22 mouse cellular contexts compared by ENCODE assay signal in genomic region chr5:34902371-34902770, GRCm38 (mm10). TPM values are rescaled to one million over a fixed set of nuclear protein-coding genes. Genes with fewer than 3 reads are reported as not detected.
DNase-seq lines count a peak whose midpoint lies in the region; ATAC-seq and TF ChIP-seq lines count a peak whose summit lies in the region.
"Had no signal": no experiment of that assay in that cellular context is flagged by ENCODE, and none has a peak within 500 bp of the region (broad histone marks: within the 10 kb centered on the region; RNA-seq: fewer than 3 reads in every experiment).

No protein-coding gene starts in this region.

- TF ChIP-seq CTCF in stomach, postnatal 0 days (IDR thresholded peaks at IDR 0.05; ENCODE audit: low read depth): no peak

- H3K27me3 ChIP-seq in embryonic facial prominence, embryonic 14.5 days (replicated peaks; ENCODE audit: control insufficient read depth, insufficient read depth, low read length): no peaks in the 10 kb centered on the region
- no peaks in the 10 kb centered on the region for H3K27me3 ChIP-seq in embryonic facial prominence, embryonic 10.5 days (replicated peaks; ENCODE audit: low read depth, poor library complexity, severe bottlenecking)
- H3K27me3 ChIP-seq in liver, embryonic 13.5 days: no peaks in the 10 kb centered on the region
- no peaks in the 10 kb centered on the region for H3K27me3 ChIP-seq in stomach, embryonic 16.5 days (ENCODE audit: control insufficient read depth, insufficient read depth, low read length)
- no peaks in the 10 kb centered on the region for H3K27me3 ChIP-seq in stomach, postnatal 0 days (ENCODE audit: control insufficient read depth, insufficient read depth, low read length)
- H3K27me3 ChIP-seq: forebrain, embryonic 13.5 days; limb, embryonic 13.5 days; stomach, embryonic 15.5 days had no signal

- no peak overlapping the region for H3K27ac ChIP-seq in embryonic facial prominence, embryonic 14.5 days (replicated peaks; ENCODE audit: low read depth, low read length)
- H3K27ac ChIP-seq in embryonic facial prominence, embryonic 10.5 days (replicated peaks): no peak overlapping the region
- H3K27ac ChIP-seq in liver, embryonic 13.5 days: peak overlapping the region; percentile 1; the same call in 1 of the 2 replicates
- 0 out of 2 replicates have a peak overlapping the region, but pooled peaks have one; percentile 16 for H3K27ac ChIP-seq in stomach, embryonic 16.5 days (ENCODE audit: low read length)
- H3K27ac ChIP-seq in stomach, postnatal 0 days (replicated peaks): no peak overlapping the region
- H3K27ac ChIP-seq: forebrain, embryonic 13.5 days; hindbrain, embryonic 14.5 days; left cerebral cortex, adult 2 months; limb, embryonic 13.5 days; liver, embryonic 14.5 days; stomach, embryonic 15.5 days had no signal

- no peak overlapping the region for H3K9ac ChIP-seq in embryonic facial prominence, embryonic 14.5 days (ENCODE audit: low read depth, low read length)
- H3K9ac ChIP-seq in liver, embryonic 13.5 days: no peak overlapping the region
- no peak overlapping the region for H3K9ac ChIP-seq in stomach, embryonic 16.5 days (ENCODE audit: low read length)
- no peak overlapping the region for H3K9ac ChIP-seq in stomach, postnatal 0 days (ENCODE audit: low read length)
- H3K9ac ChIP-seq: forebrain, embryonic 13.5 days; hindbrain, embryonic 14.5 days; limb, embryonic 13.5 days; liver, embryonic 14.5 days; stomach, embryonic 15.5 days had no signal

- no peak for TF ChIP-seq EP300 in stomach, postnatal 0 days (optimal IDR thresholded peaks at IDR 0.05)

- peak; percentile 13 for DNase-seq in embryonic facial prominence, embryonic 14.5 days (ENCODE audit: low spot score)
- DNase-seq in embryonic facial prominence, embryonic 10.5 days (ENCODE audit: low spot score): no peak
- no peak for DNase-seq in liver, embryonic 13.5 days
- no peak for DNase-seq in liver
- DNase-seq in stomach, postnatal 0 days (ENCODE audit: low spot score): no peak
- DNase-seq in adrenal gland, adult 8-10 months: no peak
- DNase-seq: right cerebral cortex, postnatal 25 days; thymus, adult 18-20 months; thymus, postnatal 25 days had no signal

- no peaks in the 10 kb centered on the region for H3K4me1 ChIP-seq in embryonic facial prominence, embryonic 14.5 days (ENCODE audit: control insufficient read depth, insufficient read depth, low read length)
- no peaks in the 10 kb centered on the region for H3K4me1 ChIP-seq in embryonic facial prominence, embryonic 10.5 days
- H3K4me1 ChIP-seq in liver, embryonic 13.5 days (replicated peaks): peaks cover 4% of the 10 kb centered on the region
- no peaks in the 10 kb centered on the region for H3K4me1 ChIP-seq in stomach, embryonic 16.5 days (ENCODE audit: control insufficient read depth, insufficient read depth, low read length)
- no peaks in the 10 kb centered on the region for H3K4me1 ChIP-seq in stomach, postnatal 0 days (replicated peaks; ENCODE audit: control insufficient read depth, insufficient read depth)
- H3K4me1 ChIP-seq: limb, embryonic 13.5 days; stomach, embryonic 15.5 days had no signal

- no peak overlapping the region for H3K4me2 ChIP-seq in embryonic facial prominence, embryonic 14.5 days (ENCODE audit: low read depth, low read length)
- H3K4me2 ChIP-seq in liver, embryonic 13.5 days: no peak overlapping the region
- no peak overlapping the region for H3K4me2 ChIP-seq in stomach, embryonic 16.5 days (ENCODE audit: low read depth, low read length)
- no peak overlapping the region for H3K4me2 ChIP-seq in stomach, postnatal 0 days (replicated peaks; ENCODE audit: low read depth)
- H3K4me2 ChIP-seq: forebrain, embryonic 13.5 days; heart, embryonic 11.5 days; hindbrain, embryonic 14.5 days; limb, embryonic 13.5 days; stomach, embryonic 15.5 days had no signal

- no peaks in the 10 kb centered on the region for H3K9me3 ChIP-seq in embryonic facial prominence, embryonic 14.5 days (ENCODE audit: control insufficient read depth, low read length)
- H3K9me3 ChIP-seq in embryonic facial prominence, embryonic 10.5 days: no peaks in the 10 kb centered on the region
- H3K9me3 ChIP-seq in liver, embryonic 13.5 days (replicated peaks): no peaks in the 10 kb centered on the region
- H3K9me3 ChIP-seq in stomach, embryonic 16.5 days (replicated peaks; ENCODE audit: control insufficient read depth, low read length): no peaks in the 10 kb centered on the region
- no peaks in the 10 kb centered on the region for H3K9me3 ChIP-seq in stomach, postnatal 0 days (ENCODE audit: control insufficient read depth, low read length)
- H3K9me3 ChIP-seq: forebrain, embryonic 13.5 days; G1E; limb, embryonic 13.5 days; stomach, embryonic 15.5 days had no signal

- ATAC-seq in embryonic facial prominence, embryonic 14.5 days (ENCODE audit: low read depth): no peak
- ATAC-seq in liver, embryonic 13.5 days (ENCODE audit: low read depth): no peak
- ATAC-seq in stomach, embryonic 16.5 days (ENCODE audit: insufficient read depth, low FRiP score): no peak
- no peak for ATAC-seq in stomach, postnatal 0 days (ENCODE audit: low FRiP score, low TSS enrichment)
- no peak for ATAC-seq in CD4-positive, CD25-positive, alpha-beta regulatory T cell, adult 4 months
- ATAC-seq: forebrain, embryonic 13.5 days; intestine, postnatal 0 days; midbrain, embryonic 16.5 days had no signal

- H3K36me3 ChIP-seq in embryonic facial prominence, embryonic 14.5 days (ENCODE audit: control insufficient read depth, insufficient read depth, low read length): peaks cover 89% of the 10 kb centered on the region
- H3K36me3 ChIP-seq in embryonic facial prominence, embryonic 10.5 days (replicated peaks): peaks cover 98% of the 10 kb centered on the region
- peaks cover 97% of the 10 kb centered on the region for H3K36me3 ChIP-seq in liver, embryonic 13.5 days
- peaks cover 12% of the 10 kb centered on the region; the same call in 1 of the 2 replicates for H3K36me3 ChIP-seq in stomach, embryonic 16.5 days (ENCODE audit: control insufficient read depth, insufficient read depth, low read length)
- peaks cover 29% of the 10 kb centered on the region for H3K36me3 ChIP-seq in stomach, postnatal 0 days (ENCODE audit: control insufficient read depth, insufficient read depth, low read length)

- H3K4me3 ChIP-seq in embryonic facial prominence, embryonic 14.5 days (ENCODE audit: low read depth, low read length): no peak overlapping the region
- H3K4me3 ChIP-seq in embryonic facial prominence, embryonic 10.5 days: no peak overlapping the region
- no peak overlapping the region for H3K4me3 ChIP-seq in liver, embryonic 13.5 days (replicated peaks)
- no peak overlapping the region for H3K4me3 ChIP-seq in stomach, embryonic 16.5 days (replicated peaks; ENCODE audit: low read length)
- H3K4me3 ChIP-seq in stomach, postnatal 0 days (ENCODE audit: low read depth, low read length): no peak overlapping the region
- H3K4me3 ChIP-seq: forebrain, embryonic 13.5 days; left cerebral cortex, adult 2 months; limb, embryonic 13.5 days; stomach, embryonic 15.5 days had no signal

RNA-seq across cellular contexts. Expression of gene Msantd1, which starts 5.4 kb away (rescaled TPM):
- 0.60 and 1.3 TPM in 2 replicates for polyA plus RNA-seq in embryonic facial prominence, embryonic 14.5 days (2014; fragmentation: Nextera tagmentation; extraction: Ambion mirVana)
- polyA plus RNA-seq in embryonic facial prominence, embryonic 10.5 days (2016; fragmentation: Nextera tagmentation; extraction: Ambion mirVana): 0.63 and 1.2 TPM in 2 replicates
- polyA plus RNA-seq in liver, embryonic 13.5 days (2015; fragmentation: Nextera tagmentation; extraction: Ambion mirVana): 0.17 and 0.24 TPM in 2 replicates
- 0.59 and 0.65 TPM in 2 replicates for polyA plus RNA-seq in stomach, embryonic 16.5 days (2015; fragmentation: Nextera tagmentation; extraction: Ambion mirVana)
- polyA plus RNA-seq in stomach, postnatal 0 days (2015; fragmentation: Nextera tagmentation; extraction: Ambion mirVana): 0.24 and 0.36 TPM in 2 replicates
- polyA plus RNA-seq in CD4-positive, CD25-positive, alpha-beta regulatory T cell, adult 4 months (2017; shearing (Covaris generic)): 1 to 10 TPM; 1.6 to 2.0 TPM
- 1 to 10 TPM; 1.1 to 2.8 (median 2.3) TPM for total RNA-seq in adrenal gland, adult 8-10 months (2022)
- polyA plus RNA-seq: C2C12 had no signal

RNA-seq across cellular contexts. Expression of gene Rgs12, which starts 46.9 kb away (rescaled TPM):
- polyA plus RNA-seq in embryonic facial prominence, embryonic 14.5 days (2014; fragmentation: Nextera tagmentation; extraction: Ambion mirVana): 30.0 and 30.2 TPM in 2 replicates
- 52.7 and 54.5 TPM in 2 replicates for polyA plus RNA-seq in embryonic facial prominence, embryonic 10.5 days (2016; fragmentation: Nextera tagmentation; extraction: Ambion mirVana)
- polyA plus RNA-seq in liver, embryonic 13.5 days (2015; fragmentation: Nextera tagmentation; extraction: Ambion mirVana): 21.7 and 28.8 TPM in 2 replicates
- 31.8 and 34.4 TPM in 2 replicates for polyA plus RNA-seq in stomach, embryonic 16.5 days (2015; fragmentation: Nextera tagmentation; extraction: Ambion mirVana)
- 12.7 and 14.2 TPM in 2 replicates for polyA plus RNA-seq in stomach, postnatal 0 days (2015; fragmentation: Nextera tagmentation; extraction: Ambion mirVana)
- 10 to 100 TPM in 1 of 2 experiments, 1 to 10 TPM in 1; 5.3 to 11.0 TPM for polyA plus RNA-seq in CD4-positive, CD25-positive, alpha-beta regulatory T cell, adult 4 months (2017; shearing (Covaris generic))
- total RNA-seq in adrenal gland, adult 8-10 months (2022): 10 to 100 TPM; 20.0 to 27.2 (median 23.1) TPM

Comparison
In these comparisons a context has a peak if more than half of its experiments do, and no peak if none do; other contexts are left out.
1. H3K27ac ChIP-seq: peak in liver, embryonic 13.5 days (single experiment) and stomach, embryonic 16.5 days (single experiment); none in embryonic facial prominence, embryonic 14.5 days (single experiment), embryonic facial prominence, embryonic 10.5 days (single experiment) and stomach, postnatal 0 days (single experiment).